Mouse (Mus musculus): Measurements from ENCODE around the gene Gm6525. TPM values are rescaled to one million over a fixed set of nuclear protein-coding genes. Genes with fewer than 3 reads are reported as not detected.

Gm6525 gene
- polyA plus RNA-seq, 1 experiment from 2014 or later: 0.63 TPM

GRCm38 (mm10) chr3:84157559-84158350 lies 16.1 kb upstream of the Gm6525 start:
- H3K4me1 ChIP-seq (ENCODE audit: control insufficient read depth, insufficient read depth, low read length): peaks cover 3% of the 10 kb centered on the region; the same call in 1 of the 2 replicates
- DNase-seq (ENCODE audit: low spot score): no peak

DNA sequence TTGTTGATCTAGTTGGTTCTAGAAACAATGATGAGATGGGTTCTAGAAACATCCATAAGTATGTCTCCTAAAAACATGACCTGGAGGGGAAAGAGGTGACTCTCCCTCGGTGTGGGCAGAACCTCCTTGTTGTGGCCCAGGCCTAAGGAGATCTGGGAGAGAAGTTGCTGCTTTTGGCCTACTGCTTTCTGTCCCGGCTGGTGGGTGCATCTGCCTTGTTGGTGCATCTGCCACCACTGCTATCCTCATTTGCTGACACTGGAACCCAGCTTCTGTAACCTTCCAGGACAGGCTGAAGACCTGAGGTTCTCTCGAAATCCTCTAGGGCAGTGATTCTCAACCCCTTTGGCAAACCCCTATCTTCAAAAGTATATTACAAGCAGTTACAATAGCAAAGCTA lies 8.5 kb upstream of the Gm6525 start:
- Histone ChIP-seq H3K4me1 (ENCODE audit: control insufficient read depth, insufficient read depth, low read length) (no peaks in the 10 kb centered on the region), H3K4me3 (ENCODE audit: low read depth, low read length) (no peak overlapping the region), H3K27me3 (ENCODE audit: control insufficient read depth, insufficient read depth, low read length) (no peaks in the 10 kb centered on the region), H3K9ac (ENCODE audit: low read length) (no peak overlapping the region), H3K36me3 (ENCODE audit: control insufficient read depth, insufficient read depth, low read length) (no peaks in the 10 kb centered on the region), H3K4me2 (ENCODE audit: low read depth, severe bottlenecking) (no peak overlapping the region), H3K27ac (replicated peaks; ENCODE audit: low read depth, low read length) (no peak overlapping the region), H3K9me3 (ENCODE audit: control insufficient read depth, low read length) (no peaks in the 10 kb centered on the region)
- DNase-seq (ENCODE audit: low spot score): no peak
- 92% methylated on average over 3 of the region's 3 CpGs for WGBS
- ATAC-seq (ENCODE audit: insufficient number of reproducible peaks, low FRiP score, low TSS enrichment, low read depth): no peak

More at GRCm38 (mm10) chr3:84157559-84158350, 16.1 kb upstream of the Gm6525 start:
- Histone ChIP-seq H3K9ac (ENCODE audit: low read length) (no peak overlapping the region), H3K4me2 (ENCODE audit: low read depth, severe bottlenecking) (no peak overlapping the region), H3K27me3 (ENCODE audit: control insufficient read depth, insufficient read depth, low read length) (no peaks in the 10 kb centered on the region), H3K36me3 (ENCODE audit: control insufficient read depth, insufficient read depth, low read length) (no peaks in the 10 kb centered on the region), H3K9me3 (ENCODE audit: control insufficient read depth, low read length) (no peaks in the 10 kb centered on the region), H3K4me3 (ENCODE audit: low read depth, low read length) (no peak overlapping the region), H3K27ac (replicated peaks; ENCODE audit: low read depth, low read length) (no peak overlapping the region)
- ATAC-seq (ENCODE audit: insufficient number of reproducible peaks, low FRiP score, low TSS enrichment, low read depth): no peak
- 85% methylated on average over 4 of the region's 4 CpGs for WGBS

GRCm38 (mm10) chr3:84166073-84166472 lies 7.8 kb upstream of the Gm6525 start:
- no peak overlapping the region for H3K4me2 ChIP-seq (ENCODE audit: low read depth, severe bottlenecking)
- no peaks in the 10 kb centered on the region for H3K27me3 ChIP-seq (ENCODE audit: control insufficient read depth, insufficient read depth, low read length)
- no peaks in the 10 kb centered on the region for H3K9me3 ChIP-seq (ENCODE audit: control insufficient read depth, low read length)
- DNase-seq (ENCODE audit: low spot score) (no peak), ATAC-seq (ENCODE audit: insufficient number of reproducible peaks, low FRiP score, low TSS enrichment, low read depth) (no peak)
- H3K9ac ChIP-seq (ENCODE audit: low read length): no peak overlapping the region
- no peak overlapping the region for H3K27ac ChIP-seq (replicated peaks; ENCODE audit: low read depth, low read length)
- no peak overlapping the region for H3K4me3 ChIP-seq (ENCODE audit: low read depth, low read length)
- no peaks in the 10 kb centered on the region for H3K36me3 ChIP-seq (ENCODE audit: control insufficient read depth, insufficient read depth, low read length)
- 93% methylated on average over 5 of the region's 5 CpGs for WGBS
- H3K4me1 ChIP-seq (ENCODE audit: control insufficient read depth, insufficient read depth, low read length): no peaks in the 10 kb centered on the region

DNA sequence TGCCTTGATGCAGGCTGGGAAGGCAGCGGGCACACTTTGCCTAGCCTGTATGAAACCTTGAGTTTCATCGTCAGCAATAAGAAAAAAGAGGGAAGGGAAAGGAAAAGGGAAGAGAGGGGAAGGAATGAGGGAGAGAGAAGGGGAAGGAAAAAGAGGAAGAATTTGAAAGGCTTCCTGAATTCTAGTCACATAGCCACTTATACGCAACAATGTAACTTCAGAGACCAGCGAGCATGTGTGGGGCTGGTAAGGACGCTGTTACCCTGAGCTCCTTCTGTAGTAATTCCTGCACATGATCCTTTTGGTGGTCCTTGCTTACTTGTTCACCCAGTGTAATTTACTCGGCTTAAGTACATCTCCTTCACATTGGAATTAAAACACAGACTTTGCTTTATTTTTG lies 5.0 kb upstream of the Gm6525 start:
- 91% methylated on average over 6 of the region's 6 CpGs for WGBS
- Histone ChIP-seq H3K9me3 (ENCODE audit: control insufficient read depth, low read length) (no peaks in the 10 kb centered on the region), H3K9ac (ENCODE audit: low read length) (no peak overlapping the region), H3K36me3 (ENCODE audit: control insufficient read depth, insufficient read depth, low read length) (no peaks in the 10 kb centered on the region), H3K4me1 (ENCODE audit: control insufficient read depth, insufficient read depth, low read length) (no peaks in the 10 kb centered on the region), H3K4me3 (ENCODE audit: low read depth, low read length) (no peak overlapping the region), H3K27me3 (ENCODE audit: control insufficient read depth, insufficient read depth, low read length) (no peaks in the 10 kb centered on the region), H3K4me2 (ENCODE audit: low read depth, severe bottlenecking) (no peak overlapping the region), H3K27ac (replicated peaks; ENCODE audit: low read depth, low read length) (no peak overlapping the region)
- ATAC-seq (ENCODE audit: insufficient number of reproducible peaks, low FRiP score, low TSS enrichment, low read depth) (no peak), DNase-seq (ENCODE audit: low spot score) (no peak)

DNA sequence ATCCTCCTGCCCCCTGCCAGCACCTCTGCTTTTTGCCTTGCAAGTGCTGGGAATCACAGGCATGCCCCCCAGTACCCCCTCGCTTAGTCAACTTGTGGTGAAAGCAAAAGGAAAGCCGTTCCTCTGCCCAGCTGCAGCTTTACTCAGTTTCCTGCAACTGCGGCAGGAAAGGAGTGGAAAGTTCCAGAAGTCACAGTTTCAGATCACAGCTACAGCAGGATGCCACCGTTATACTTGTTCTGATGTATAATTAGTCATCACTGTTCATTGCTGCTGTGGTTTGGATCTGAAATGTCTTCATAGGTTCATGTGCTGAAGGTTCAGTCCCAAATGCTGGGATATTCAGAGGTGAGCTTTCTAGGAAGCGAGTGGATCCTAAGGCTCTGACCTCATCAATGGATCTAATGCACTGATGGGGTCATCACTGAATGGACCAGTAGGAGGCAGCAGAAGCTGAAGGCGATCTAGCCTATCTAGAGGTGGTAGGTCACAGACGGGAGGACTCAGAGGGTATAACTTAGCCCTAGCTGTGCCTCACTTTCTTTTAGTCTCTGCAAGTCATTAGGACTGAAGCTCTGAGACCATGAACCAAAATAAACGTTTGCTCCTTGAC lies 4.4 kb upstream of the Gm6525 start:
- DNase-seq (ENCODE audit: low spot score): no peak
- no peaks in the 10 kb centered on the region for H3K4me1 ChIP-seq (ENCODE audit: control insufficient read depth, insufficient read depth, low read length)
- H3K27ac ChIP-seq (replicated peaks; ENCODE audit: low read depth, low read length): no peak overlapping the region
- no peaks in the 10 kb centered on the region for H3K9me3 ChIP-seq (ENCODE audit: control insufficient read depth, low read length)
- H3K4me3 ChIP-seq (ENCODE audit: low read depth, low read length): no peak overlapping the region
- H3K27me3 ChIP-seq (ENCODE audit: control insufficient read depth, insufficient read depth, low read length): no peaks in the 10 kb centered on the region
- 76% methylated on average over 8 of the region's 8 CpGs for WGBS
- no peak overlapping the region for H3K4me2 ChIP-seq (ENCODE audit: low read depth, severe bottlenecking)
- no peak overlapping the region for H3K9ac ChIP-seq (ENCODE audit: low read length)
- H3K36me3 ChIP-seq (ENCODE audit: control insufficient read depth, insufficient read depth, low read length): no peaks in the 10 kb centered on the region
- ATAC-seq (ENCODE audit: insufficient number of reproducible peaks, low FRiP score, low TSS enrichment, low read depth): no peak

DNA sequence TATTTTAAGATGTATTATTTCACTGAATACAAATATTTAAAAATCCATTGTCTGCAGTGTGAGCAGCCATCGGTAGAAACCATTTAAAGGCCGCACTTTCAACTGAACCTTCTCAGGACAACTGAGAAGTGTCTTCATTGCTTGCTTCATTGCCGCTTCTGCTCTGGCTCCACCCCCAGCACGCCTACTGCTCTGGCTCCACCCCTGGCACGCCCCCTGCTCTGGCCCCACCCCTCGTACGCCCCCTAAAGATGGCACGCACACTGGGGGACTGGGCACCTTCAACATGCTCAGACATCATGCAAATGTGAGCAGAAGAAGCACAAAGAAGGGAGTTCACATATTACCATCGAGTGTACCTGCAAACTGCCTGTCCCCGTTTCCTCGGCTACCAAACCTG lies 1.5 kb upstream of the Gm6525 start:
- Histone ChIP-seq H3K27ac (replicated peaks; ENCODE audit: low read depth, low read length) (no peak overlapping the region), H3K36me3 (ENCODE audit: control insufficient read depth, insufficient read depth, low read length) (no peaks in the 10 kb centered on the region), H3K27me3 (ENCODE audit: control insufficient read depth, insufficient read depth, low read length) (no peaks in the 10 kb centered on the region), H3K4me2 (ENCODE audit: low read depth, severe bottlenecking) (no peak overlapping the region), H3K9ac (ENCODE audit: low read length) (no peak overlapping the region), H3K4me3 (ENCODE audit: low read depth, low read length) (no peak overlapping the region), H3K4me1 (ENCODE audit: control insufficient read depth, insufficient read depth, low read length) (no peaks in the 10 kb centered on the region), H3K9me3 (ENCODE audit: control insufficient read depth, low read length) (no peaks in the 10 kb centered on the region)
- WGBS: 37% methylated on average over 11 of the region's 11 CpGs
- ATAC-seq (ENCODE audit: insufficient number of reproducible peaks, low FRiP score, low TSS enrichment, low read depth) (no peak), DNase-seq (ENCODE audit: low spot score) (no peak)

DNA sequence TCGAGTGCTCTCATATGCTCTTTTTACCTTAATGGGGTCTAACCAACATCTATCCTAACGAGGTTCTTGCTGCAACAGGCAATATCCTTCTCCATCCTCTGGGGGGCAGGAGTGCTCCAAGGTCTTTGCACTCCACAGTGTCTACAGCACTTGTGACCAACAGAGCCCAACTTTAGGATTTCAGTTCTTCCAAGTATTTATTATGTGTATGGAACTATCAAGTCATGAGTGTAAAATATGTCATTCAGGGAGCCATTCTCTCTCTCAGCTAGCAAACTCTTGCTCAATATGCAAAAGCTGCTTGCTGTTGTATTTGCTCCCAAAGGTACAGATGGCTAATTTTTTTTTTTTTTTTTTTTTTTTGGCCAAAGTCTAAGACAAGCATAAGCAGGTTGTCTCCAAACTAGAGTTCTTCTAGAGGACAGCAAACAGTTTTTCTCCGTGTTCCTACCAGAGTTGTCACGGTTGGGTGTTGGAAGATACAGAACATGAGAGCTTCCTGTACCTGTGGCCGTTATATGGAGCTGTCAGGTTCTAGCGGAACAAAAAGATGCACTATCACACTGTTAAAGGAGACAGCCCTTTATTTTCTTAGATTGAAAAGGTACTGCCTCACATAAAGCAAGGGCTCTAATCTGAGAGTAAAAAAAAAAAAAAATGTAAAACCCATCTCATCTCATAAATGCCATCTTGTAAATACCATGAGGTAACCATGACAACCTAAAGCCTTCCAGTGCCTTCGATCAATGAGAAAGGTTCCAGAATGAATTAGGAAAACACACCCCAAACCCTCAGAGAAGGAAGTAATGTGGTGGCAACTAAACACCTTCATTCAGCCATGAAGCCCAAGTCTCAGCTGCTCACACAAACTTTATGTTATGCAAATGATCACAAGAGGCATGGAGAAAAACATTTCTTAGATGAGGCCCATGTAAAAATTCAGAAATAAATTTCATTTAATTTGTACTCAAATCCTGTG lies 1.7 kb downstream of the Gm6525 start:
- Histone ChIP-seq H3K9ac (ENCODE audit: low read length) (no peak overlapping the region), H3K36me3 (ENCODE audit: control insufficient read depth, insufficient read depth, low read length) (no peaks in the 10 kb centered on the region), H3K4me3 (ENCODE audit: low read depth, low read length) (no peak overlapping the region), H3K27me3 (ENCODE audit: control insufficient read depth, insufficient read depth, low read length) (no peaks in the 10 kb centered on the region), H3K27ac (replicated peaks; ENCODE audit: low read depth, low read length) (no peak overlapping the region), H3K4me1 (ENCODE audit: control insufficient read depth, insufficient read depth, low read length) (no peaks in the 10 kb centered on the region), H3K4me2 (ENCODE audit: low read depth, severe bottlenecking) (no peak overlapping the region), H3K9me3 (ENCODE audit: control insufficient read depth, low read length) (no peaks in the 10 kb centered on the region)
- DNase-seq (ENCODE audit: low spot score) (peak; percentile 82), ATAC-seq (ENCODE audit: insufficient number of reproducible peaks, low FRiP score, low TSS enrichment, low read depth) (no peak)
- WGBS: 56% methylated on average over 7 of the region's 7 CpGs

DNA sequence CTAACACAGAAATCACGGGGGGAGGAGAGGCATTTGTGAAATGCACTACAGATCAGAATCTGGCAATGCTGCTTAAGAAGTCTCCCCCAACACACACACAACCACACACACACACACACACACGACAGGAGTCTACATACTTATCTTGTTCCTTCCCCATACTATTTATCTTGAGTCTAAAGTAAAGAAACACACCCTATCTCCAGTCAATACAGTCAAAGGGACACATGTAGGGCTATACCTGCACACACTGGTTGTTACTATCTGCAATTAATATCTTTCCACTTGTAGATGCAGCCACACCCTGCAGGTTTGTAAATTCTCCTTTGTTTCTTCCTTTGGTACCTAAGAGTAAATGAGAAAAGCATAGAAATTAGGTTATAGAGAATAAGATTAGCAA lies 3.9 kb downstream of the Gm6525 start:
- 86% methylated on average over 2 of the region's 2 CpGs for WGBS
- H3K9ac ChIP-seq (ENCODE audit: low read length): no peak overlapping the region
- H3K9me3 ChIP-seq (ENCODE audit: control insufficient read depth, low read length): no peaks in the 10 kb centered on the region
- H3K4me2 ChIP-seq (ENCODE audit: low read depth, severe bottlenecking): no peak overlapping the region
- DNase-seq (ENCODE audit: low spot score) (no peak), ATAC-seq (ENCODE audit: insufficient number of reproducible peaks, low FRiP score, low TSS enrichment, low read depth) (no peak)
- H3K27me3 ChIP-seq (ENCODE audit: control insufficient read depth, insufficient read depth, low read length): no peaks in the 10 kb centered on the region
- no peaks in the 10 kb centered on the region for H3K4me1 ChIP-seq (ENCODE audit: control insufficient read depth, insufficient read depth, low read length)
- no peaks in the 10 kb centered on the region for H3K36me3 ChIP-seq (ENCODE audit: control insufficient read depth, insufficient read depth, low read length)
- H3K27ac ChIP-seq (replicated peaks; ENCODE audit: low read depth, low read length): no peak overlapping the region
- no peak overlapping the region for H3K4me3 ChIP-seq (ENCODE audit: low read depth, low read length)
